Mouse (Mus musculus): Measurements from ENCODE around the gene Gpc3. TPM values are rescaled to one million over a fixed set of nuclear protein-coding genes. Genes with fewer than 3 reads are reported as not detected.

The Gpc3 gene
- polyA plus RNA-seq, 1 experiment: 9.2 TPM

DNA sequence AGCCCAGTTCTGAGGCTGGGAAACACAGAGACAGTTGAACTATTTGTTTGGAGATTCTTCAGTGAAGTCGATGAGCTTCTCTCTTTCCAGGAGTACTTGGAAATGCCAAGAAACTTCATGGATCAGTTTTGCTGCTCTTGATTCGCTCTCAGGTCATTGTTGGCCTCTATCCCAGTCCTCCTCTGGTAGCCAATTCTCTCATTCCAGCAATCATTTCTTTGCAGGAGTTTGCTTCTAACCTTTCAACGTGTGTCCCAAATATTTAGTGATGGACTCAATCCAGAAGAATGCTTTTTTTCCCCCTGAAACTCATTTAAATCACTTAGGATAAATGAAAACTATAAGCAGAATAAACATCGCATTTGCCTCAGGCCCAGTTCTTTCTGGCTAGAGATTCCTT, 383.0 kb downstream of the Gpc3 start:
- no peak for TF ChIP-seq POLR2A (IDR thresholded peaks at IDR 0.05; ENCODE audit: control insufficient read depth, extremely low read depth, insufficient read depth, low read length, poor library complexity)
- no peak for TF ChIP-seq CTCF (IDR thresholded peaks at IDR 0.05; ENCODE audit: borderline replicate concordance, control insufficient read depth, extremely low read depth, insufficient read depth, low read length, poor library complexity)
- no peak for DNase-seq
- H3K4me1 ChIP-seq (replicated peaks; ENCODE audit: control insufficient read depth, insufficient read depth, low read length): no peaks in the 10 kb centered on the region
- H3K27ac ChIP-seq (ENCODE audit: control insufficient read depth, insufficient read depth, low read length): no peak overlapping the region
- WGBS: 86% methylated on average over 4 of the region's 4 CpGs
- no peaks in the 10 kb centered on the region for H3K27me3 ChIP-seq (ENCODE audit: control insufficient read depth, insufficient read depth, low read length)
- H3K4me3 ChIP-seq (ENCODE audit: control insufficient read depth, insufficient read depth, low read length): no peak overlapping the region
- no peaks in the 10 kb centered on the region for H3K36me3 ChIP-seq (ENCODE audit: control insufficient read depth, insufficient read depth, low read length)

Other genes with a start within 250 kb of the Gpc3 start
- not detected in 2 replicates for gene Ccdc160, start 177.2 kb upstream of the Gpc3 start, polyA plus RNA-seq (2012; rRNA removed)